Mouse (Mus musculus) lung, postnatal 25 days (tissue): ENCODE results near the gene Ets1.

ENCODE experiments used
- DNase-seq: peaks from one replicate; pipeline ENCODE4 v3.0.0; 2022; ENCODE audit warnings: low spot score

Gene Ets1

GRCm38 (mm10) chr9:32712383-32712910 lies 76.4 kb downstream of the Ets1 start:
- no peak for DNase-seq

- DNase-seq: no peak
Observed at GRCm38 (mm10) chr9:32713106-32713505, 77.1 kb downstream of the Ets1 start.

- no peak for DNase-seq
Observed at GRCm38 (mm10) chr9:32713790-32714189, 77.8 kb downstream of the Ets1 start.

- DNase-seq: no peak
Observed at GRCm38 (mm10) chr9:32714487-32714886, 78.5 kb downstream of the Ets1 start.

- peak; percentile 87 for DNase-seq
Observed at GRCm38 (mm10) chr9:32715806-32716466, 79.9 kb downstream of the Ets1 start.

GRCm38 (mm10) chr9:32717268-32717920 lies 81.4 kb downstream of the Ets1 start:
- DNase-seq: no peak

GRCm38 (mm10) chr9:32717931-32718820 lies 82.2 kb downstream of the Ets1 start:
- DNase-seq: no peak

GRCm38 (mm10) chr9:32718868-32719267 lies 82.8 kb downstream of the Ets1 start:
- DNase-seq: no peak

GRCm38 (mm10) chr9:32719941-32720263 lies 83.9 kb downstream of the Ets1 start:
- no peak for DNase-seq

GRCm38 (mm10) chr9:32720264-32721031 lies 84.4 kb downstream of the Ets1 start:
- no peak for DNase-seq

GRCm38 (mm10) chr9:32721081-32721480 lies 85.1 kb downstream of the Ets1 start:
- DNase-seq: no peak

GRCm38 (mm10) chr9:32722205-32722604 lies 86.2 kb downstream of the Ets1 start:
- no peak for DNase-seq

- DNase-seq: no peak
Observed at GRCm38 (mm10) chr9:32722969-32723368, 86.9 kb downstream of the Ets1 start.

GRCm38 (mm10) chr9:32724131-32724825 lies 88.3 kb downstream of the Ets1 start:
- no peak for DNase-seq

- DNase-seq: no peak
Observed at GRCm38 (mm10) chr9:32725902-32726301, 89.9 kb downstream of the Ets1 start.

- no peak for DNase-seq
Observed at GRCm38 (mm10) chr9:32726595-32726994, 90.6 kb downstream of the Ets1 start.

- no peak for DNase-seq
Observed at GRCm38 (mm10) chr9:32727058-32727457, 91.0 kb downstream of the Ets1 start.

- no peak for DNase-seq
Observed at GRCm38 (mm10) chr9:32728306-32728705, 92.3 kb downstream of the Ets1 start.

- DNase-seq: no peak
Observed at GRCm38 (mm10) chr9:32728806-32729205, 92.8 kb downstream of the Ets1 start.

- DNase-seq: no peak
Observed at GRCm38 (mm10) chr9:32729207-32729606, 93.2 kb downstream of the Ets1 start.

GRCm38 (mm10) chr9:32730001-32730655 lies 94.1 kb downstream of the Ets1 start:
- DNase-seq: no peak
